Mouse (Mus musculus): ENCODE measurements around the gene Grb7. TPM values are rescaled to one million over a fixed set of nuclear protein-coding genes. Genes with fewer than 3 reads are reported as not detected.

Grb7 gene
- polyA plus RNA-seq, 2 experiments: 8.1 to 9.1 TPM

DNA sequence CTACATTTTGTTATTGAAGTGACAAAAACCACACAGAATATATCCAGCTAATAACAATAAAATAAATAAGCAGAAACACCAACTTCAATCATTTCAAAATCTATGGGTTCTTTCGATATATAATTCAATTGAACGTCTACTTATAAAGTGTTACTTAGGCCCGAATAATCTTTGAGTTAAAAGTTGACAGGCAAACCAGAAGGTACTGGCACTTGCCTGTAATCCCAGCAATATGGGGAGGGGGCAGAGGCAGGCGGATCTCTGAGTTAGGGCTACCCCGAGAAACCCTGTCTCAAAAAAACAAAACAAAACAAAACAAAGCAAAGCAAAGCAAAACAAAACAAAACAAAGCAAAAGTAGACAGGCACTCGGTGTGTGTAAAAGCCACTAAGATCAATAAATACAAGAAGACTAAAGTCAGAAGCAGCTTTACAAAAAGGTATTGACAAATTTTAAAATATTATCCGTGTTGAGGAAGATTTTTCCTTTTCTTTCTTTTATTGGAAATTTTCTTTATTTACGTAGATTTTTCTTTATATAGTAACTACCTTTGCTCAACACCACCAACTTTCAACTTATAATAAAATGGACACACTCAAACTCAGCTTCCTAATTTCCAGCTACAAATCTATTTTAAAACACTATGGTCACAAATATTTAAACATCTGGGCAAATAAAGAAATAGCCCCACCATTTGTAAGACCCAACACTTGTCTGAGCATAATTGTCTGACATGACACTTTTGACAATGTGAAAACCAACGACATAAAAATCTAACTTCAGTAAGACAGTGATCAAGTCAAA, 29.6 kb downstream of the Grb7 start:
- H3K9ac ChIP-seq (ENCODE audit: low read depth, low read length, severe bottlenecking): no peak overlapping the region
- H3K4me3 ChIP-seq (replicated peaks; ENCODE audit: low read length): no peak overlapping the region
- 91% methylated on average over 9 of the region's 9 CpGs for WGBS
- no peak overlapping the region for H3K4me2 ChIP-seq (replicated peaks; ENCODE audit: low read depth, low read length, severe bottlenecking)
- H3K36me3 ChIP-seq (ENCODE audit: control insufficient read depth, insufficient read depth, low read length): no peaks in the 10 kb centered on the region
- ATAC-seq (ENCODE audit: low FRiP score, low read depth): no peak
- no peak overlapping the region for H3K27ac ChIP-seq (replicated peaks; ENCODE audit: low read depth, low read length)
- no peaks in the 10 kb centered on the region for H3K9me3 ChIP-seq (ENCODE audit: control insufficient read depth, low read length)
- no peak for DNase-seq (ENCODE audit: low spot score)
- no peaks in the 10 kb centered on the region for H3K4me1 ChIP-seq (ENCODE audit: control insufficient read depth, insufficient read depth, low read length)
- TF ChIP-seq POLR2A (IDR thresholded peaks at IDR 0.05; ENCODE audit: borderline replicate concordance, extremely low read depth, insufficient read depth, insufficient read length): no peak
- H3K27me3 ChIP-seq (ENCODE audit: control insufficient read depth, insufficient read depth, low read length): no peaks in the 10 kb centered on the region

DNA sequence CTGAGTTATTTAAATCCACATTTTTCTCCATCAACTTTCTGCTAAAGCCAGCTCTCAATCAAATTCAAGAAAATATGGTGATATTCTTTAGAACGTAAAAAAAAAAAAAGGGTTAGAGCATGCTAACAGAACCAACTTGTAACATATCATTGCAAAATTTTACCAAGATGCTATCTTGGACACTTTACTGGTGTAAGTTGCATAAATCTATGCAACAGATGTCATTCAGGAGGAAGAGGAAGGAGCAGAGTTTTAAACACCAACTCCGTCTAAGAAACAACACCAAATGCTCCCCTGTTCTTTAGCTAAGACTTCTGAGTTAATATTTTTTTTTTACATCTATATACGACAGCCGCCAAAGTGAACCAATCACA, 30.2 kb downstream of the Grb7 start:
- no peak for DNase-seq (ENCODE audit: low spot score)
- Histone ChIP-seq H3K4me1 (ENCODE audit: control insufficient read depth, insufficient read depth, low read length) (no peaks in the 10 kb centered on the region), H3K4me2 (replicated peaks; ENCODE audit: low read depth, low read length, severe bottlenecking) (no peak overlapping the region), H3K36me3 (ENCODE audit: control insufficient read depth, insufficient read depth, low read length) (no peaks in the 10 kb centered on the region), H3K4me3 (replicated peaks; ENCODE audit: low read length) (no peak overlapping the region), H3K27ac (replicated peaks; ENCODE audit: low read depth, low read length) (no peak overlapping the region), H3K27me3 (ENCODE audit: control insufficient read depth, insufficient read depth, low read length) (no peaks in the 10 kb centered on the region), H3K9ac (ENCODE audit: low read depth, low read length, severe bottlenecking) (no peak overlapping the region), H3K9me3 (ENCODE audit: control insufficient read depth, low read length) (no peaks in the 10 kb centered on the region)
- no peak for TF ChIP-seq POLR2A (IDR thresholded peaks at IDR 0.05; ENCODE audit: borderline replicate concordance, extremely low read depth, insufficient read depth, insufficient read length)
- 74% methylated on average over 4 of the region's 4 CpGs for WGBS
- ATAC-seq (ENCODE audit: low FRiP score, low read depth): no peak

- H3K9me3 ChIP-seq (ENCODE audit: control insufficient read depth, low read length): no peaks in the 10 kb centered on the region
- DNase-seq (ENCODE audit: low spot score) (no peak), ATAC-seq (ENCODE audit: low FRiP score, low read depth) (no peak)
- no peak for TF ChIP-seq POLR2A (IDR thresholded peaks at IDR 0.05; ENCODE audit: borderline replicate concordance, extremely low read depth, insufficient read depth, insufficient read length)
- H3K27ac ChIP-seq (replicated peaks; ENCODE audit: low read depth, low read length): no peak overlapping the region
- H3K4me2 ChIP-seq (replicated peaks; ENCODE audit: low read depth, low read length, severe bottlenecking): no peak overlapping the region
- H3K36me3 ChIP-seq (ENCODE audit: control insufficient read depth, insufficient read depth, low read length): no peaks in the 10 kb centered on the region
- H3K4me3 ChIP-seq (replicated peaks; ENCODE audit: low read length): no peak overlapping the region
- H3K4me1 ChIP-seq (ENCODE audit: control insufficient read depth, insufficient read depth, low read length): no peaks in the 10 kb centered on the region
- no peaks in the 10 kb centered on the region for H3K27me3 ChIP-seq (ENCODE audit: control insufficient read depth, insufficient read depth, low read length)
- H3K9ac ChIP-seq (ENCODE audit: low read depth, low read length, severe bottlenecking): no peak overlapping the region
- WGBS: 69% methylated on average over 14 of the region's 14 CpGs
Observed at GRCm38 (mm10) chr11:98477011-98477701, 31.0 kb downstream of the Grb7 start.

DNA sequence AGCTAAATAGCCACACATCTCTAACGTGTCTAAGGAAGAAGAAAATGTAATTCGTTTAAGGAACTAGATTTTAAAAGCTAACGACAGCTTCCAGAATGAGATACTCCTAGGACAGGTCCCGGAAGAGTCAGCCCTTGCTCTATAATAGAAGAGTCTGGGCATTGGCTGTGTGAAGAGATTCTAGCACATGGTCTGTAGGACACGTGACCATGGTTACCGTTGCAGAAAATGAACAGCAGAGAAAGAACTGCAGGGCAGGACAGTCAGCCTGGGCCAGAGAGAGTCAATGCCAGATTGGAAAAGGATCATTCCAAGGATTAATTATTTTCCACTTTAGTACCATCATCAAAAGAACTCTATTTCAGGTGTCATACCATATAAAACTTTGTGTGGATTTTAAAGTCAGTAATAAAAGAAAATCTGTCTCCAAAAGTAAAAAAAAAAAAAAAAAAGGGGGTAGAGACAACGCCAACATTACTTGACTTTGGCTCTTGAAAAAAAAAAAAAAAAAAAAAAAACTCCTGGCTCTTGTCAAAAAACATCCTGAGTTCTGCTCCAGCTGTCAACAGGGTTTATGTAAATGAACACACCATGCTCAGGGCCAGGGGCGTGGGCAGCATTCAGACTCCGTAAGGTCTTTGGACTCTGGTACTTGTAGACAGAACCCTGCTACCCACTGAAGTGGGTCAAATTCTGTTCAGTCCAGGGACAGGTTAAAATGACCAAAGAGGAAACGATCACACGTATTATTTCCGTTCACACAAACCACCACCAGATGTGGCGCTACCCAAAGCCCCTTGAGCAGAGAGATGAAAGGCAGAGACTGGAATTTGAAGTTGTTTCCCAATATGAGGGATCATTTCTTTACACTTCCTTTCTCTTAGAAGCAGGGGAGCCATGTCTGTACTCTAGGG, 33.1 kb downstream of the Grb7 start:
- Histone ChIP-seq H3K4me2 (replicated peaks; ENCODE audit: low read depth, low read length, severe bottlenecking) (no peak overlapping the region), H3K27me3 (ENCODE audit: control insufficient read depth, insufficient read depth, low read length) (no peaks in the 10 kb centered on the region), H3K9me3 (ENCODE audit: control insufficient read depth, low read length) (no peaks in the 10 kb centered on the region), H3K9ac (ENCODE audit: low read depth, low read length, severe bottlenecking) (no peak overlapping the region), H3K4me3 (replicated peaks; ENCODE audit: low read length) (no peak overlapping the region), H3K27ac (replicated peaks; ENCODE audit: low read depth, low read length) (no peak overlapping the region), H3K36me3 (ENCODE audit: control insufficient read depth, insufficient read depth, low read length) (no peaks in the 10 kb centered on the region), H3K4me1 (ENCODE audit: control insufficient read depth, insufficient read depth, low read length) (no peaks in the 10 kb centered on the region)
- ATAC-seq (ENCODE audit: low FRiP score, low read depth) (no peak), DNase-seq (ENCODE audit: low spot score) (no peak)
- TF ChIP-seq POLR2A (IDR thresholded peaks at IDR 0.05; ENCODE audit: borderline replicate concordance, extremely low read depth, insufficient read depth, insufficient read length): no peak
- WGBS: 56% methylated on average over 13 of the region's 13 CpGs

- Histone ChIP-seq H3K27ac (replicated peaks; ENCODE audit: low read depth, low read length) (no peak overlapping the region), H3K4me3 (replicated peaks; ENCODE audit: low read length) (no peak overlapping the region), H3K36me3 (ENCODE audit: control insufficient read depth, insufficient read depth, low read length) (no peaks in the 10 kb centered on the region), H3K4me2 (replicated peaks; ENCODE audit: low read depth, low read length, severe bottlenecking) (no peak overlapping the region), H3K4me1 (ENCODE audit: control insufficient read depth, insufficient read depth, low read length) (no peaks in the 10 kb centered on the region), H3K9me3 (ENCODE audit: control insufficient read depth, low read length) (no peaks in the 10 kb centered on the region), H3K27me3 (ENCODE audit: control insufficient read depth, insufficient read depth, low read length) (no peaks in the 10 kb centered on the region), H3K9ac (ENCODE audit: low read depth, low read length, severe bottlenecking) (no peak overlapping the region)
- no peak for TF ChIP-seq POLR2A (IDR thresholded peaks at IDR 0.05; ENCODE audit: borderline replicate concordance, extremely low read depth, insufficient read depth, insufficient read length)
- DNase-seq (ENCODE audit: low spot score): no peak
- WGBS: 86% methylated on average over 12 of the region's 12 CpGs
- ATAC-seq (ENCODE audit: low FRiP score, low read depth): no peak
Observed at GRCm38 (mm10) chr11:98479940-98480497, 33.8 kb downstream of the Grb7 start.
